Mouse (Mus musculus) heart, postnatal 36 days (tissue): ENCODE measurements around the gene Il5. TPM values are rescaled to one million over a fixed set of nuclear protein-coding genes. Genes with fewer than 3 reads are reported as not detected.
"Not testable (repeated sequence)": the region's sequence is repeated elsewhere in the genome, so short reads cannot be mapped to it uniquely, and the experiment has no call there.

Source experiments
- DNase-seq, 2 experiments: peaks; one replicate each; pipeline ENCODE4 v3.0.0; 2021 to 2022
- intact Hi-C: fragments of 180-260 bp; cut with DNase I; formaldehyde crosslinking; loops from one replicate; pipeline ENCODE4 v1.15.1; 2025
- total RNA-seq, 2 experiments: library from RNA; stranded (reverse); gene quantifications; 2 replicates each; pipeline ENCODE4 v1.2.3; 2021

Gene Il5
- total RNA-seq, 2 experiments from 2014 or later, result not detected

DNA sequence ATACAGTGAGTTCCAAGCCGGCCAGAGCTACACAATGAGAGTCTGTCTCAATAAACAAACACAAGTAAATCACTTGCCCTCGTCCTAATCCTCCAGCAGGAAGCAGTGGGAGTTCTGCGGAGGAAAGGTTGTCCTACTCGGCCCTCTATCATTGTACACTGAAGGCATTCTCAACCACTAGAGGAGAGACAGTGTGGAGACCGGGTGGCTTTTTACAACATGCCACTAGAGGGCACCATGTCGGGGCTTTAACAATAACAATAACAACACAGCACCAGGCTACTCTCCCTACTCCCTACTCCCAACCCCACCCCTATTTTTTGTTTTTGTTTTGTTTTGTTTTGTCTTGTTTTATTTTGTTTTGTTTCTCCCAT, 17.0 kb downstream of the Il5 start:
- intact Hi-C loops, result loop anchor here (1.0 to 5.0 kb wide), 4 partner anchors 113 to 520 kb away; partner anchors contain the start of gene Gm9837
- DNase-seq, result peak; percentile 66 to 69

DNA sequence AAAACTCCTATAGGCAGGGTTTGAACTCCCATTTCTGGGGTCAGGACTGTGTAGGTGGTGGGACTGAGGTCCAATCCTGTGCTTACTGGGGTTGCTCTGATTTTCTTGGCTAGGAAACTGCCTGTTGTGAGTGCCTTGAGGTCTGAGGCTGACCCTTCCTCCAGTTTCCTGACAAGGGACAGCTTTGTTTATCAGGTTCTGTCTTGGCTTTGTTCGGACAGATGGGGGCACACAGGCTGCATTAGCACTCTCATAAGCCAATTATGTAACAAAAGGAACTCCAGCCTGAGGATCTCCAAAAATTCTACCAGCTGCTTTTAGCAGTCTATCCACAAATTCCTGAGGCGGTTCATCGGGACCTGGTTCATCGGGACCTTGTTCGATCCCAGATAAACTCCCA, 21.8 kb downstream of the Il5 start:
- DNase-seq, result peak in 1 of 2 experiments; percentile 26
- intact Hi-C loops, result no loop called here

- no peak for DNase-seq
Observed at GRCm38 (mm10) chr11:53745260-53745659, 24.7 kb downstream of the Il5 start.

DNA sequence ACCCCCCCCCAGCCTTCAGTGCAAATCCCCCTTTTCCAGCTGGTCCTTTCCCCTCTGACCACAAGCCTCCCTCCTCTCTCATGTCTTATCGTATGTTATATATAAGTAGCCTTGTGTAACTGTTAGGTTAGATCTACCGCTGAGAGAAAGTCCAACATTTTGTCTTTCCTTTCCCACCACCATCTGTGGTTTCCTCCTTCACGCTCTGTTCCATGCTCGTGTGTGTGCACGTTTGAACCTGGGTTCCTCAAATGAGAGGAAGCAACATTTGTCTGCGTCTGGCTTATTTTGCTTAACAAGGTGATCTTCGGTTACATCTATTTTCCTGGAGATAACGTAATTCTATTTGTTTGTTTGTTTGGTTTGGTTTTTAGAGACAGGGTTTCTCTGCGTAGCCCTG, 27.4 kb downstream of the Il5 start:
- DNase-seq, result no peak
- intact Hi-C loops, result no loop called here

More at GRCm38 (mm10) chr11:53745260-53745659, 24.7 kb downstream of the Il5 start:
- intact Hi-C loops, result no loop called here

DNA sequence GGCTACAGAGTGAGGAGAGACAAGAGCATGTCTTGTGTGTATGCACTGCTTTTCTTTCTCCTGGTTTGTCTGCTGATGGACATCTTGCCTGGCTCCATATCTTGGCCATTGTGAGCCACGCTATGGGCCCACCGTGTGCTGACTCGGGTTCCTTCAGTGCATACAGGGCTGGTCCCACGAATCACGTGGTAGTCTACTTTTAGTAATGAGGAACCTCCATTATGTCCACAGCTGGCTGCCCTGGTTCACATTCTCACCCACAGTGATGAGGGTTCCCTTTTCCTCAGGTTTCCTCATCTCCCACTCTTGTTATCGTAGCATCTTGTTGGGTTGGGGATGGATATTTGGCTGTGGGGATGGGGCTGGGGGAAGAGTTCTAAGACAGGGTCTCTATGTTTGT, 28.0 kb downstream of the Il5 start:
- intact Hi-C loops, result no loop called here
- no peak for DNase-seq

DNA sequence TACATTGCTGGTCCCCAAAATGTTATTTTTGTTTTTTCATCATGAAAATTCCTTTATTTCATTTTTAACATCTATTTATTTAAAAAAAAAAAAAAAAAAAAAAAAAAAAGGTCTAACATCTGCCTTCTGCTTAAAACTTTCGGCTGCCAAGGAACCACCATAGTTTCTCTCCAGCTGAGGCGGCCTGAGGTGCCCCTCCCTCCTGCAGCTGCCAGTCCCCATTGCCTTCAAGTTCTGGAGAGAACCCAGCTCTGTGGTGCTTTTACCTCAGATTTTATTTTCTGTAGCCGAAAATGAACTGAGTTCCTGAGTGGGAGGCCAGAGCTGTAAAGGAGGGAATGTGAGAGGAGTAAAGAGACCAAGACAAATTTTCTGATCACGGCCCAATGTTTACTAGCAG, 28.7 kb downstream of the Il5 start:
- intact Hi-C loops, result no loop called here
- DNase-seq, result no peak

GRCm38 (mm10) chr11:53749716-53750352, 29.2 kb downstream of the Il5 start:
- DNase-seq, result no peak
- intact Hi-C loops, result no loop called here

DNA sequence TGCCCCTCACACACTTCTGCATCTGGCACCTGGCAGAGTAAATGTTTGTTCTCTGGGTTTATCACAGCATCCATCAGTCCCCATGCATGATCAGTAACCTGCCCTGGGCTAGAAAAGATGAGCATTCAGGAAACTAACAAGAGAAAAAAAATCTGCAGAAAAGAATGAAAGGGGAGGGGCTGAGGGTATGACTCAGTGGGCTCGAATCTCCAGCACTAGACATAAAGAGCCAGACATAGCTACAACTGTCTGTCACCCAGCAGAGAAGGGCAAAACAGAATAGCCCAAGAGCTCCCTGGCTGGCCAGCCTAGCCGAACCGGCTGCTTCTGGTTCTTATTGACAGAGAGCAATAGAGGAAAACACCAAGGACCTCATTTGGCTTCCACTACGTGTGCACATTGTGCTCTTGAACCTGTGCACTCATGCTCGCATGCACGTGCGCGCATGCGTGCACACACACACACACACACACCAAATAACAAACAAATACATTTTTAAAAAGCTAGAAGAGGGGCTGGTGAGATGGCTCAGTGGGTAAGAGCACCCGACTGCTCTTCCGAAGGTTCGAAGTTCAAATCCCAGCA, 34.5 kb downstream of the Il5 start:
- no peak for DNase-seq
- intact Hi-C loops, result no loop called here

DNA sequence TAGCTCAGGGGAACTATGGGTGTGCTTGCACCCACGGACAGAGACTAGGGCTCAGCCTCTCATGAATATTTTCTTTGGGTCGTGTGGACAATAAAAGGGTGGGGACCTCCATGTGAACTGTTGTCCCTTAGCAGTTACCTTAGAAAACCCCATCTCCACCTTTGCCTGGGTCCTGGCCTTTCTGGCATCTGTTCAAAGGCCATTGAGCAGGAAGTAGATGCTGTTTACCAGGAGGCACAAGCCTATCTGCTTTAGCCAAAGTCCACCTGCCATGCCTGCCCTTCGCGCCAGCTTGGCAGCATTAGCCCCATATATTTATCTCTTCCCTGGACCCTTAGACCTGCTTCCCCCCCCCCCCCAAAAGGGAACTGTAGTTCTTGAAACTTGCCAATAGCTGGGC, 37.0 kb downstream of the Il5 start:
- no peak for DNase-seq
- intact Hi-C loops, result loop anchor here (1.0 kb wide), 1 partner anchor 93 kb away; no protein-coding TSS in a partner anchor

GRCm38 (mm10) chr11:53758033-53758432, 37.4 kb downstream of the Il5 start:
- not testable (repeated sequence) for DNase-seq
- intact Hi-C loops, result loop anchor here (1.0 kb wide), 1 partner anchor 92 kb away; no protein-coding TSS in a partner anchor

DNA sequence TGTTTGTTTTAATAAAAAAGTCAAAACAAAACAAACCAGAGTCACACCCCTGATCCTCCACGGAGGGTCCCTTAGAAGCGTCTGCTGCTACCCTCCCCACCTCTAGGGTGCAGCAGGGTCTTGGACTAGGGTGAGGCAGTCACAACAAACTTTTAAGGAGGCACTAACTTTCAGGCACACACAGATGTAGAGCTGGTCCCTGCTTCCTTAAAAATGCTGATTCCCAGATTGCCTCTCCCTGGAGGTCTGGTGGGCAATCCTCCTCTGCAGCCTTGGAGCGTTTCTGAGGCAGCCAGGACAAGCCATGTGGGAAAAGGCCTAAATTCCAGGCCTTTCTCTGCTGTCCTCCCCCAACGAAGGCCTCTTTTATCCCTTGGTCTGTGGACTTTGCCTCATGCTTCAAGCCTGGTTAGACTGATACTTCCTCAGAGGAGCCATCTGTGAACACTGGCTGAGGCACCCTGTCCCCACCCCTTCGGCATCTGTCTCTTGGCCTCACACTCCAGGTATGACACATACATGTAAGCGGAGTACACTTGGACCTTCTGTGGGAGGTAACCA, 38.3 kb downstream of the Il5 start:
- intact Hi-C loops, result loop anchor here (1.0 kb wide), 1 partner anchor 91 kb away; no protein-coding TSS in a partner anchor
- DNase-seq, result no peak

DNA sequence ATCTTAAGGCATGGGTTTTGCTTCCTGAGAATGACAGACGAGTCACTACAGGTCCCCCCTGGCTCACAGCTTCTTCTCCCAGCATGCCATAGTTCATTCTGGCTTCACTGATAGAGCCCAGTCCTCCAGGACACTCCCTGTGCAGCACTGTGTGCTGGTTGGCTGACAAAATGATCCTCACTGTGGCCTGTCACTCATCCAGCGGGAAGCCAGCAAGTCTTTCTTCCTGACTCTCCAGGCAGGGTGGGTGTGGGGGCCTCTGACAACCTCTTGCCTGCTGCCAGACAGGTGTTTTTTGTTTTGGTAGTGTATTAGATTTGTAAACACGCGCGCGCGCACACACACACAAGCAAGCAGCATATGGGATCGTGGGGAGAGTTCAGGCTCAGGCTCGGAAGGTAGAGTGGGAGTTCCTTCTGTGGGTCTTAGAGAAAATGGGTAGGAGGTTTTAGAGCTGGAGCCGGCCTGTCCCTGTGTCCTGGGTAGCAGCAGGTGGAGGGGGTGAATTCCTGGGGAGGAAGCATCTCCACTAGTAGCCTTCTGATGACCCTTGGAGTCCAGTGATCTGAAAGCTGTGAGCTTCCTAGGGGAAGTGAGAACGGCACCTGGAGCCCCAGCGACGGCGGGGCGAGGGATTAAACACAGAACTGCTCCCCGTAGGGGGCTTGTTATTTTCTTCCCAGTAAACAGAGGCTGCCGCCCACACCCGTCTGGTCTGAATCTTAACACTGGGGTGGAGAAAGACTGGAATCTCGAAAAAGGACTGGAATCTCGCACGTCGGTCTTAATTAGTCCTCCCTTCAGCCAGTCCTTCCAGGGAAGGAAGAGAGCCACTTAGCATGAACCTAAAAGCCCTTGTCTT, 39.2 kb downstream of the Il5 start:
- no peak for DNase-seq

GRCm38 (mm10) chr11:53761284-53761683, 40.7 kb downstream of the Il5 start:
- intact Hi-C loops, result loop anchor here (10.0 kb wide), 1 partner anchor 344 kb away; the partner anchor contains the start of gene P4ha2
- no peak for DNase-seq

More for the DNA sequence above, 39.2 kb downstream of the Il5 start:
- intact Hi-C loops, result loop anchor here (10.0 kb wide), 1 partner anchor 345 kb away; the partner anchor contains the start of gene P4ha2

DNA sequence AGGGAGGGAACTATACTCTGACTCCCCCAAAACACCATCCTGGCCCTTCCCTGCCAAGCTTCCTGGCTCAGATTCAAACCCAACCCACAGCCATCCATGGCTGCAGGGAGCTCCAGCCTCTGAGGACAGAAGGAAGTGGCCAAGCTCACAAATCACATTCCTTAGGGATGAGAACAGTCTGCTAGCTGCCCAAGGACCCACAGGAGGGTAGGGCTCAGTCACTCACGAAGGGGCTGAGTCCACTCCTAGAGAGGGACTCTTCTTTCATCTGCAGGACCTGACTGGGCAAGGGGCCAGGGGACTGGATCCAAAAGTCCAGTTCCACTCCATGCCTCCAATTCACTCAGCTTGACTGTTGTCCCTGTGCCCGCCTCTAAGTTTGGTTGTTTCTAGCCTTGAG, 41.2 kb downstream of the Il5 start:
- DNase-seq, result peak; percentile 78 to 80
- intact Hi-C loops, result loop anchor here (2.0 to 10.0 kb wide), 3 partner anchors 35 to 343 kb away; partner anchors contain the start of gene P4ha2

- DNase-seq, result no peak
- intact Hi-C loops, result loop anchor here (2.0 to 10.0 kb wide), 3 partner anchors 34 to 342 kb away; partner anchors contain the start of gene P4ha2
Observed at GRCm38 (mm10) chr11:53762426-53762825, 41.8 kb downstream of the Il5 start.

- intact Hi-C loops, result loop anchor here (2.0 to 10.0 kb wide), 3 partner anchors 34 to 342 kb away; partner anchors contain the start of gene P4ha2
- peak; percentile 86 to 87 for DNase-seq
Observed at GRCm38 (mm10) chr11:53762827-53763495, 42.4 kb downstream of the Il5 start.

GRCm38 (mm10) chr11:53763496-53764140, 43.0 kb downstream of the Il5 start:
- intact Hi-C loops, result loop anchor here (2.0 to 10.0 kb wide), 3 partner anchors 33 to 341 kb away; partner anchors contain the start of gene P4ha2
- peak; percentile 91 to 95 for DNase-seq

DNA sequence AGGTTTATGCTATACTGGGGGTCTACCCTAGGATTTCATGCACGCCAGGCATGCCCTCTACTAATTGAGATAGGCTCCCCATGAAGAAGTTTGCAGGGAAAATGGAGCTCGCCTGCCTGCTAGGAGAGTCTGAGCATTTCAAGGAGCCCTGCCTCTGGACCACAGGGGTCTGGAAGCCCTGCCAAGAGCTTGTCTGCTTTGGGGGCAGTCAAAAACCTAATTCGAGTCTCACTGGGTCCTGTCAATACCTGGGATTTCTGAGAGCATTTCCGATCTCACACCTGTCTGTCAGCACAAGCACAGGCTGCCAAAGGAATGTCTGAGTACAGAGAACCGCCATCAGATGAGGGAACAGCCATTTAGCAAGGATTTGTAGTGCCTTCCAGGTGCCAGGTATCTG, 44.0 kb downstream of the Il5 start:
- intact Hi-C loops, result loop anchor here (10.0 kb wide), 1 partner anchor 340 kb away; the partner anchor contains the start of gene P4ha2
- no peak for DNase-seq
